Comparison of ENCODE assay signal across 9 mouse cellular contexts in the genomic region with DNA sequence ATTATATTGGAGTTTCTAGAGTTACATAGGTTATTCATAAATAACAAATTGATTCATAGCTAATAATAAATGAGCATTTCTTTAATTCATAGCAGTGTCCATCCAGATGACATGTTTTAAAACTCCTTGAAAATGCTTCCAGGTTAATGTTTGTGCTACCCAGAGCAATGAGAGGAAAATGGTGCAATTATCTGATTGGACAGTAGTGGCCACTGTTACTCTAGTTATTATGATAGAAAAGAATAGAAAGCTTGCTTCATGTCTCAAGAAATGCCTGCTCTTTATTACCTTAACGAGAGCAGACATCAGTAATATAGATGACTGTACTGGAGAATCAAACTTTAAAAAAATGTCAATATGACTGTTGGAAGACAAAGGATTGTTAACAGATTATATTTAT.
DNase-seq lines count a peak whose midpoint lies in the region; ATAC-seq lines count a peak whose summit lies in the region.
"Had no signal": no experiment of that assay in that cellular context is flagged by ENCODE, and none has a peak within 500 bp of the region (broad histone marks: within the 10 kb centered on the region; RNA-seq: fewer than 3 reads in every experiment).

No protein-coding gene starts in this region.

- peak; percentile 72 for ATAC-seq in forebrain, embryonic 15.5 days (replicated peaks)

- H3K4me1 ChIP-seq in forebrain, embryonic 15.5 days: no peaks in the 10 kb centered on the region

- peak; percentile 30 for DNase-seq in cerebellum, adult 11 months
- no peak for DNase-seq in cerebellum, adult 9-11 months
- peak; percentile 1 for DNase-seq in lung, postnatal 36 days
- no peak for DNase-seq in lung, postnatal 10 days
- peak; percentile 58 for DNase-seq in retina, postnatal 1 day
- no peak for DNase-seq in thymus, postnatal 36 days
- DNase-seq in liver: no peak

- no peak overlapping the region for H3K9ac ChIP-seq in forebrain, embryonic 15.5 days (replicated peaks)

- H3K36me3 ChIP-seq in forebrain, embryonic 15.5 days: no peaks in the 10 kb centered on the region

- WGBS in forebrain, embryonic 15.5 days: 13% methylated on average over 1 of the region's 1 CpGs

- no peak overlapping the region for H3K27ac ChIP-seq in forebrain, embryonic 15.5 days (replicated peaks)
- H3K27ac ChIP-seq: macrophage had no signal

- no peaks in the 10 kb centered on the region for H3K27me3 ChIP-seq in forebrain, embryonic 15.5 days

- no peak overlapping the region for H3K4me2 ChIP-seq in forebrain, embryonic 15.5 days (replicated peaks)

- no peak overlapping the region for H3K4me3 ChIP-seq in forebrain, embryonic 15.5 days

- no peaks in the 10 kb centered on the region for H3K9me3 ChIP-seq in forebrain, embryonic 15.5 days

Comparison
In these comparisons a context has a peak if more than half of its experiments do, and no peak if none do; other contexts are left out.
1. DNase-seq: peak in cerebellum, adult 11 months (single experiment), lung, postnatal 36 days (single experiment) and retina, postnatal 1 day (single experiment); none in cerebellum, adult 9-11 months (single experiment), lung, postnatal 10 days (single experiment), thymus, postnatal 36 days (0 of 2) and liver (single experiment).